In genomic region chr17:65912202-65912601, GRCm38 (mm10) we compare ENCODE assay signal across 20 mouse cellular contexts.
"Had no signal": no experiment of that assay in that cellular context is flagged by ENCODE, and none has a peak within 500 bp of the region (broad histone marks: within the 10 kb centered on the region; RNA-seq: fewer than 3 reads in every experiment).

No protein-coding gene starts in this region.

- H3K4me3 ChIP-seq: limb, embryonic 12.5 days; limb, embryonic 15.5 days; lung, embryonic 15.5 days; megakaryocyte, embryonic 14.5 days; midbrain, embryonic 10.5 days; midbrain, embryonic 13.5 days; myocyte; neural tube, embryonic 13.5 days had no signal

- H3K4me2 ChIP-seq: limb, embryonic 12.5 days; limb, embryonic 15.5 days; liver, embryonic 11.5 days; lung, embryonic 15.5 days; midbrain, embryonic 13.5 days; neural tube, embryonic 13.5 days had no signal

- H3K9ac ChIP-seq: limb, embryonic 12.5 days; limb, embryonic 15.5 days; liver, embryonic 14.5 days; liver, postnatal 0 days; lung, embryonic 15.5 days; midbrain, embryonic 13.5 days; neural tube, embryonic 13.5 days had no signal

- H3K27me3 ChIP-seq: limb, embryonic 12.5 days; limb, embryonic 15.5 days; lung, embryonic 15.5 days; megakaryocyte, embryonic 14.5 days; midbrain, embryonic 13.5 days; neural tube, embryonic 13.5 days had no signal

- H3K36me3 ChIP-seq: limb, embryonic 15.5 days; lung, embryonic 15.5 days; midbrain, embryonic 10.5 days; midbrain, embryonic 13.5 days; neural tube, embryonic 13.5 days had no signal

- ATAC-seq: liver, postnatal 0 days; midbrain, embryonic 13.5 days; midbrain, embryonic 16.5 days had no signal

- H3K9me3 ChIP-seq: limb, embryonic 12.5 days; limb, embryonic 15.5 days; lung, embryonic 15.5 days; megakaryocyte, embryonic 14.5 days; midbrain, embryonic 10.5 days; midbrain, embryonic 13.5 days; neural tube, embryonic 13.5 days had no signal

- H3K27ac ChIP-seq: liver, embryonic 14.5 days; lung, embryonic 15.5 days; midbrain, embryonic 10.5 days; midbrain, embryonic 13.5 days; neural tube, embryonic 13.5 days had no signal

- DNase-seq: kidney, adult 2 months; kidney, postnatal 14 days; kidney, postnatal 4 days; left cerebral cortex, postnatal 4 days; liver, postnatal 0 days; lung, postnatal 14 days; lung, postnatal 4 days; thymus, adult 18-20 months; thymus, postnatal 4 days had no signal
